Mouse (Mus musculus) ES-Bruce4 (cell line): Measurements from ENCODE around the gene Defb26.

Experiments
- CTCF ChIP-seq: IDR thresholded peaks from one replicate; pipeline ENCODE4 v1.8.1; 2011; ENCODE audit warnings: low read depth, low read length
- EP300 ChIP-seq: IDR thresholded peaks from 2 replicates; pipeline ENCODE4 v1.6.1; 2011; ENCODE audit warnings: low read depth, low read length; ENCODE audit not compliant: insufficient read depth

DNA sequence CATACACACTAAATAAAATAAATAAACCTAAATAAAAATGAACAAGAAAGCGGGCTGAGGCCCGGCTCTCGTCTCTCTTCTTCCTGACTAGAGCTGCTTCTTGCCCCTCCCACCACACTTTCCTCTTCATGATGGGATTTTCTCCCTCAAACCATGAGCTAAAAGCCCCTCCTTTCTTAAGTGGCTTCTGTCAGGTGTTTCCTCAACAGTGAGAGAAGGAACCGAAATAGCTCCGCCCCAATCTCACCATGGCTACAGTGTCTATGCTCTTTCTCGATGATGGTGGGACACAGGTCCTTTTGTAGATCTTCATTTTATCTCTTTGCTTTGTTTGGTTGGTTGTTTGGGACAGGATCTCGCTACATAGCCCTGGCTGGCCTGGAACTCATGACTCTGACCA, 45.2 kb upstream of the Defb26 start:
- TF ChIP-seq CTCF (no peak), EP300 (no peak)
